Mouse (Mus musculus) brain, embryonic 14.5 days (tissue): ENCODE data around the gene Uqcr11. TPM values are rescaled to one million over a fixed set of nuclear protein-coding genes. Genes with fewer than 3 reads are reported as not detected.
A peak's percentile ranks its signal among the peaks of the same experiment; 100 is the strongest.

Source experiments
- DNase-seq: peaks from one replicate; pipeline ENCODE4 v3.0.0-alpha.2; 2011; ENCODE audit warnings: low read depth
- CTCF ChIP-seq: fragments of 200-500 bp; IDR thresholded peaks from 2 replicates; pipeline ENCODE4 v1.5.1; 2012; ENCODE audit warnings: inconsistent platforms, mild to moderate bottlenecking, moderate library complexity, borderline replicate concordance; ENCODE audit not compliant: insufficient read depth, insufficient read length; ENCODE audit errors: extremely low read depth
- POLR2A ChIP-seq: fragments of 200-500 bp; IDR thresholded peaks from 2 replicates; pipeline ENCODE4 v1.6.1; 2012; ENCODE audit warnings: mild to moderate bottlenecking, inconsistent platforms, borderline replicate concordance; ENCODE audit not compliant: poor library complexity, insufficient read depth, insufficient read length, severe bottlenecking; ENCODE audit errors: extremely low read depth
- polyA plus RNA-seq: library from polyadenylated mRNA; depleted of rRNA; stranded (reverse); fragments of >200 nt; gene quantifications from 2 replicates; pipeline ENCODE4 v1.2.3, GENCODE M21; 2012

Uqcr11 gene
- polyA plus RNA-seq, 1 experiment: 597 TPM

DNA sequence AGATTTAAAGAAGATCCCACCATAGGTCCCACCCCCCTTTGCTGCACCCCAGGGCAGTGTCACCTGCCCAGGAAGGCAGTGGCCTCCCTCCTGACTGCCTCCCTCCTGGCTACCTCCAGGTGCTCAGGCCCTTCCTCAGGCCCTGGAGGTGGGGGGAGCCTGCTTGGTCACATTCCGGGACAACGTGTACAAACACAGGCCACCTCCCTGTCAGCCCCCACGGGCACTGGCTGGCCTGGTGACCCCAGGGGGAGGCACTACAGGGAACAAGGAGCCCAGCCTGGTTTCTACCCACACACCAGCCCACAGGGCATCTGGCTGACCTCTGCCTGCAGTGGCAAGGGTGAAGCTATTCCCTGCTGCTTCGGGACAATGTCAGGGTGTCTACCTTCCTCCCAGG, 31.3 kb upstream of the Uqcr11 start:
- no peak for TF ChIP-seq CTCF
- TF ChIP-seq POLR2A: no peak
- DNase-seq: no peak

DNA sequence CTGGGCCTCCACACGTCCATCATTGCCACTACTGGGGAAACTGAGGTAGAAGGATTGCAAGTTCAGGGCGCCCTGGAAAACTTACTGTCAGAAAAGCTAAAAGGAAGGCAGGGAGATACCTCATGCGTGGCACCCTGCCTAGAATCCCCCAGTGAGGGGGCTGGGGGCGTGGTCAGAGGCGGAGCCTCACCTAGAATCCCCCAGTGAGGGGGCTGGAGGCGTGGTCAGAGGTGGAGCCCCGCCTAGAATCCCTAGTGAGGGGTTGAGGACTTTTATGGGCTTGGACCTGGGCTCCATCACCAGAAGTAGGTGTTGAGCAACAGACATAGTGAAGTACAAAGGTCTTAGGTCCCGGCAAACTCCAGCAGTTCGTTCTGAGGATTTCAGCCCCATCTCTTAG, 29.6 kb upstream of the Uqcr11 start:
- DNase-seq: peak; percentile 34
- TF ChIP-seq CTCF (no peak), POLR2A (no peak)

DNA sequence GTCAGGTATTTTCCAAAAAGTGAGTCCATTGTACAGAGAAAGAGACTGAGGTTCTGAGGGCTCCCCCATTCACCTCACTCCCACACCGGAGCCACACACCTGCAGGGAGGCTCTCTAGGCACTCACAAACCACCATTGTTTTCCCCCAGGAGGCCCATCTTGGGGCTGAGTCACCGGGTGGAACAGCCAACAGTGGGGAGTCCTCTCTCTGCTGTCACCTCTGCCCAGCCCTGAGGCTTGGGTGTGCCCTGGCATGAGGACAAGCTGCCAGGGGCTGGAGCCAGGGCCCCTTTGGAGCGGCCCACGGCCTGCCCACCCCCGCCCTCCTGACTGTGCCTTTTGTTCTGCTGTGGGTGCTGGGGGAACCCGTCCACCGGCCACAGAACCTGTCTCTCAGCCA, 29.1 kb upstream of the Uqcr11 start:
- no peak for DNase-seq
- TF ChIP-seq CTCF (no peak), POLR2A (no peak)

DNA sequence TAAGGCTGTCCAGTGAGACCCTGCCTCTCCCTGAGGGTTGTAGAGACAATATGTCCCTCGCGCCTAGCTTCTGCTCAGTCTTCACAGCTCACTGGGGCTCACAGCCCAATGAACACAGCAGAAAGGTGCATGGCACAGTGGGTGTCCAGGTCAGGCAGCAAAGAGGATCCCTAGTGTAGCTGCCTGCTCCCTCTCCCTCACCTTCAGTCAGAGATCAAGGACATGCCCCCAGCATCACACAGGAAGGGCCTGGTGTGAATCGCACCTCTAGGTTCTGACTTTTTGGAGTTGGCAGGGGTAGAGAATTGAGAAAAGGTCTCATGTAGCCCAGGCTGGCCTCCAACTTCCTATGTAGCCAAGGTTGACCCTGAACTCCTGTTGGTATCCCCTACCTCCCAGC, 28.2 kb upstream of the Uqcr11 start:
- no peak for DNase-seq
- no peak for TF ChIP-seq POLR2A
- no peak for TF ChIP-seq CTCF

DNA sequence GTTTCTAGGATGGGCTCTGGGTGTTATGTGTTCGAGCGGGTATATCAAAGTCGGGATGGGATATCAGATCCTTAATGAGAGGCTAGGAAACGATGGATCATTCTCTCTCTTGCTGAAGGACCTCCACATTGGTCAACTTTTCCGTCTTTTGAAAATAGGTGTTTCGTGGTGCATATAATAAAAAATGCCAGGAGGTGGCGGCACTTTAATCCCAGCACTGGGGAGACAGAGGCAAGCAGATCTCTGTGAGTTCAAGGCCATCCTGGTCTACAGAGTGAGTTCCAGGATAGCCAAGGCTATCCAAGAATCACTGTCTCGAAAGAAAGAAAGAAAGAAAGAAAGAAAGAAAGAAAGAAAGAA, 27.6 kb upstream of the Uqcr11 start:
- TF ChIP-seq CTCF (no peak), POLR2A (no peak)
- no peak for DNase-seq

DNA sequence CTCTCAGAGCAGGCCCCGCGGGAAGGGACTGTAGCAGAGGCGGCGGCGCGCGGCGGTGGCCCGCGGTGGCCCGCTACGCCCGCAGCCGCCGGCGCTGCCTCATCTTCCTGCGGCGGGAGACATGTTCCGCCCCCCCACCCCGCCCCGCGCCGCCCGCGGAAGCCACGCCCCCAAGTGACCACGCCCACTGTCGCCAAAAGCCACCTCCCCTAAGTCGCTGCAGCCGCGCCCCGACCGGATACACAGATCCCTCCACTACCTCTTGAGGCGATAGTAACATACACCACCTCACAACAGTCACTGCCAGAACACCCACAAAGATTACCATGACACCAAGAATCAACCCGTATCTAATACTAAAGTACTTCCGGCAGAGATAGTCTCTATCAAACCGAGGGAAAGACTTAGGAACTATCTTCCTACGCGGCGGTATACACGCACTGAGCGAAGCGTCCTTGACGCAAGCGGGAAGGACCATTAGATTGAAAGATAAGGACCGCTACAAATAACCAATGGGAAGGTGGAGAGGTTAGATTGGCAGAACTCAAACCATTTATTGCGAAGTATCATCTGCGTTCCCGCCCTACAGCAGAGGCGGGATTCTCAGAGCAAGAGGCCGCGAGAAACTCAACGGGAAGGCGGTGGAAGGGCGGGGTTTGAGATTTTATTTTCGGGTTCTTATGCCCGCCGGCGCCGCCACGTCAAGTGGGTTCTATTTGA, 27.0 kb upstream of the Uqcr11 start, which contains the start of gene Tcf3:
Gene Tcf3, minus strand, starts transcription at position 135 of the 720 bp plus-strand sequence.
- TF ChIP-seq POLR2A (peak; percentile 88), CTCF (no peak)
- peak; percentile 100 for DNase-seq

DNA sequence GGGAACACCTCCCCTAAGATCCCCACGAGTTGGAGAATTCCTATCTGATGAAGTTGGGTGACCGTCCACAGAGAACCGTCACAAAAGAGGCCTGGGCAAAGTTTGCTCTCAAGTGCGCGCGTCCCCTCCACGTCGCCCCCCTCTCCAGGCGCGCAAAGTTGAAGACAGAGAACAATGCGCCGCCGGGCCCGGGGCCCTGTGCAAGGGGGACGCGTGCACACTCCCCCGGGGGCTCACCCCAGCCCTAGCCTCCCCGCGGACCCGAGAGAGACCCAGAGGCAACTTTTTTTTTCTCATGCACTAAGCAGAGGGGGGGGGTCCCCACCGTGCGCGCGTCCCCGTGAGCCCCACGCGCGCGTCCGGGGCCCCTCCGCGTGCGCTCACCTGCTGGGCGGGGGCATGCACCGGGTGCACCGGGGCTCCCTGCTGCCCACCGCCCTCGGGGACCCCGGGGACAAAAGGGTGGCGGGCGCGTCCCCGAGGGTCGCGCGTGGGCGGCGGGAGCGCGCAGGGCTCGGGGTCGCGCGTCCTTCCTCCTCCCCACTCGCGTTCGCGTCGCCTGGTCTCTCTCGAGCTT, 26.4 kb upstream of the Uqcr11 start:
- TF ChIP-seq CTCF (no peak), POLR2A (no peak)
- DNase-seq: peak; percentile 72

DNA sequence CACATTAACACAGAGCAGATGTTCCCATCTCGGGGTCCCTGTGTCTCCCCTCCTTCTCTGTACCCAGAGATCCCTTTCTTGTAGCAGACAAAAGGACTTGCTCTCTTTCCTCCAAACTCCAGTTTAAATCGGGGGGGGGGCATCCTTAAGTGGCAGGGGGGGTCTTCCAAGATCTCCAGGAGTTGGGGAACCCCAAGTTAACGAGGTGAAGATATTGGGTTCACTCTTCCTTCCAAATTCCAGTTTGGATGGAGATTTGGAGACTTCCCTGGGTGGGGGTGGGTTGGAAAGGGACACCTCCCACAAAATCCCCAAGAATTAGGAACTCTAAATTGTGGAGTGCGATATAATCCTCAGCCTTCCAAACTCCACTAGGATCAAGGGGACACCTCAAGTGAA, 25.8 kb upstream of the Uqcr11 start:
- TF ChIP-seq POLR2A: no peak
- no peak for TF ChIP-seq CTCF
- DNase-seq: no peak

DNA sequence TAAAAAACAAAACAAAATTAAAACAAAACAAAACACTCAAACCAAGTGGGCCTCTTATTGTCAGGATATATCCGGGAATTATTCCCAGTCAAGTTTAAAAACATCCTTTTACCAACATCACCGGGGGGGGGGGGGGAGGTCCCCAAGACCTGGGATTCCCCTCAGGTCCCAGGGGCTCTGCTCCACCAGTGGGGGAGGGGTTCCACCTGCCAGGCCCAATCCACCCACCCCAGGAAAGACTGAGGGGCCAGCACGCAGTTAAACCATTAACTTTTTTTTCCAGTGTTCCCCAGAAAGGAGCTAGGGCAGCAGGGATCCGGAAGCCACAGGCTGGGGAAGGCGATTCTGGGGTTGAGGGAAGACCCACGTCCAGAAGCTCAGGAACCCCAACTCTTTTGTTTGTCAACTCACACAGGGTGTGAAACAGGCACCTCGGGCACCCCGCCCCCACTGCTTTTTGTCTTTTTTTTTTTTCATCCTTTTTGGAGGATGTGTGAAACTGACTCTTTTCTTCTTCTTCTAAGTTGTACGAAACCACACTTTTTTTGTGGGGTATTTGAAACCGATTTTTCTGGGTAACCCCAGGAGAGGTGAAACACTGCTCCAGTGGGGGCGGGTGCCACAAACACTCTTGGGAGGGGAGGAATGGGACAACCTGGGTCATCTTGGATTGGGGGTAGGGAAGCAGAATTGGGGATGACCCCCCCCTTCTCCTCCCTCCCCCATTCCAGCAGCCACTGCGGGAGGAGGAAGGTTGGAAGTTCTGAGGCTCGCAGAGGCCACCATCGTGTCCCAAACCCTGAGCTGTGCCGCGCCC, 25.1 kb upstream of the Uqcr11 start:
- TF ChIP-seq CTCF (no peak), POLR2A (no peak)
- no peak for DNase-seq

DNA sequence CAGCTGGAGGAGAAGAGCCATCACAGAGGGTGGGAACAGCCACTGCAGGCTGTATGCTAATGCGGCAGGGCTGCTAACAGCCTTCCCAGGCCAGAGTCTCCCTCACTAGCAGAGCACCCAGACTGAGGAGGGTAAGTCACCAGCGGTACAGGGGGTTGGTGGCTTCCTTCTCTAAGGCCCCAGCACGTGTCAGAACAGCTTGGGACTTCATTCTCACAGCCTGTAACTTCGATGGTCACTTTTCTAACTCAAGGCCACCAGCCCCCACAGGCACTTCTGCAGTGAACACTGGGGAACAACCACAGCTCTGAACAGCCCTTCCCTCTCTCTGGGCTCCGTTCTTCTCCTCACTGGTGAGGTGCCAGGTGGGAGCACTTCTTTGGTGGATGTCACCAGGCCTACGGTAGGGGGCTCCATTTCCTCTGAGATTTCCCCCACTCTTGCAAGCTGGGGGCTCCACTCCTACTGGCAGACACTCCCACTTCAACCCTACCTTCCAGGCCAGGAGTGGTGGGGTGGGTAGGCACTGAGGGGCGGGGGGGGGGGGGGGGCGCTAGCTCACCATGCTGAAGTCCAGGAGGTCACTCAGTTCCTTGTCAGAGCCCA, 23.8 kb upstream of the Uqcr11 start:
- TF ChIP-seq CTCF (no peak), POLR2A (no peak)
- DNase-seq: no peak

DNA sequence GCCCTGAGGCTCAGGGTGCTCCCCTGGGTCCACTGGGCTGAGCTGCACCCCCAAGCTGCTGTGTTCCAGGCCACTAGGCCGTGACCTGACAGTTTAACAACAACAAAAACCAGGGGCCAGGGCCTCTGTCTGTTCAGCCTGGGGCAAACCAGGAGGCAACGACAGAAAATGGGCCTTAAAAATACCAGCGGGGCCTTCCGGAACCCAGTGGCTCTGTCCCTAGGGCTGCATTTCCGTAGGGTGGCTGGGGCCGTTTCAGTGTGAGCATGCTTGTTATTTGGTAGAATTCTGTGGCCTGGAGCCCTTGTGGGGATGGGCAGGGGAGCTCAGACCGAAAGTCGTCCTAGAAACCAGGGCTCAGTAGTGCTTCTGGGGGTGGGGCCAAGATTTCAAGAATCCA, 23.2 kb upstream of the Uqcr11 start:
- no peak for DNase-seq
- TF ChIP-seq CTCF (no peak), POLR2A (no peak)

DNA sequence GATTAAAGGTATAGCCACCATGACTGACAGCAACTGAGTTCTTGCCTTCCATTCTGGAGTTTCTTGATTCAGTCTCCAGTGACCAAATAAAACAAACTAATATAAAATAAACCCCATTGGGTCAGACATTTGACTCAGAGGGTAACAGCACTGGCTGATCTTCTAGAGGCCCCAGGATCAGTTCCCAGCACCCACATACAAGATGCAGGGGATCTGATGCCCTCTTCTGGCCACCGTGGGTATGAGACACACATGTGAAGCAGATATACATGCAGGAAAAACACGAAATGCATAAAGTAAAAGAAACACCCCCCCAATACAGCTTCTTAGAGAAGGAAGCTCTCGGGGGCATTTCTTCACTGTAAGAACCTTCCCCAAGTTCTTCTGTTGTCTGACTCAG, 18.4 kb upstream of the Uqcr11 start:
- no peak for TF ChIP-seq POLR2A
- no peak for TF ChIP-seq CTCF

More for the DNA sequence above, 18.4 kb upstream of the Uqcr11 start:
- DNase-seq: no peak
